In genomic region chrX:103508218-103508617, GRCm38 (mm10) we compare ENCODE assay signal across 23 mouse cellular contexts.
A peak's percentile ranks its signal among the peaks of the same experiment; 100 is the strongest.
DNase-seq lines count a peak whose midpoint lies in the region; ATAC-seq and TF ChIP-seq lines count a peak whose summit lies in the region.
"Had no signal": no experiment of that assay in that cellular context is flagged by ENCODE, and none has a peak within 500 bp of the region (broad histone marks: within the 10 kb centered on the region; RNA-seq: fewer than 3 reads in every experiment).

No protein-coding gene starts in this region.

- H3K27me3 ChIP-seq in intestine, embryonic 15.5 days (replicated peaks): no peaks in the 10 kb centered on the region
- H3K27me3 ChIP-seq in intestine, embryonic 16.5 days (replicated peaks; ENCODE audit: control insufficient read depth, insufficient read depth, low read length): no peaks in the 10 kb centered on the region
- no peaks in the 10 kb centered on the region for H3K27me3 ChIP-seq in small intestine, adult 2 months (ENCODE audit: control insufficient read depth, insufficient read depth, low read length)
- H3K27me3 ChIP-seq: forebrain, embryonic 13.5 days; hindbrain, embryonic 13.5 days had no signal

- H3K9me3 ChIP-seq in intestine, embryonic 15.5 days: no peaks in the 10 kb centered on the region
- H3K9me3 ChIP-seq in intestine, embryonic 16.5 days (ENCODE audit: control insufficient read depth, low read length): no peaks in the 10 kb centered on the region
- H3K9me3 ChIP-seq: forebrain, embryonic 10.5 days; forebrain, embryonic 13.5 days; hindbrain, embryonic 10.5 days; hindbrain, embryonic 13.5 days had no signal

- no peak overlapping the region for H3K4me3 ChIP-seq in intestine, embryonic 15.5 days (replicated peaks)
- no peak overlapping the region for H3K4me3 ChIP-seq in intestine, embryonic 16.5 days (ENCODE audit: low read length)
- H3K4me3 ChIP-seq in small intestine, adult 2 months (ENCODE audit: low read depth, low read length): no peak overlapping the region; the same call in 1 of the 2 replicates
- no peak overlapping the region for H3K4me3 ChIP-seq in gastrocnemius, adult 2 months
- H3K4me3 ChIP-seq: forebrain, embryonic 10.5 days; forebrain, embryonic 13.5 days; hindbrain, embryonic 10.5 days; hindbrain, embryonic 13.5 days had no signal

- no peak overlapping the region for H3K27ac ChIP-seq in intestine, embryonic 15.5 days
- H3K27ac ChIP-seq in intestine, embryonic 16.5 days (ENCODE audit: low read length): peak overlapping the region; percentile 68
- peak overlapping the region; percentile 79 for H3K27ac ChIP-seq in small intestine, adult 2 months (ENCODE audit: insufficient read depth, low read depth, low read length)
- H3K27ac ChIP-seq in gastrocnemius, adult 2 months: no peak overlapping the region
- H3K27ac ChIP-seq: forebrain, embryonic 10.5 days; forebrain, embryonic 13.5 days; hindbrain, embryonic 10.5 days; hindbrain, embryonic 13.5 days had no signal

- ATAC-seq in intestine, embryonic 15.5 days: peak; percentile 87
- peak; percentile 88 for ATAC-seq in intestine, embryonic 16.5 days
- ATAC-seq: CD4-positive, CD25-positive, alpha-beta regulatory T cell, adult 4 months; forebrain, embryonic 13.5 days; forebrain, embryonic 16.5 days; hindbrain, embryonic 16.5 days had no signal

- intact Hi-C loops in gastrocnemius, adult 2 months (cut with DNase I): no loop called here

- TF ChIP-seq POLR2A in small intestine, adult 2 months (IDR thresholded peaks at IDR 0.05; ENCODE audit: low read depth, low read length): no peak

- WGBS in intestine, embryonic 15.5 days: 82% methylated on average over 4 of the region's 4 CpGs
- 74% methylated on average over 4 of the region's 4 CpGs for WGBS in intestine, embryonic 16.5 days
- 31% methylated on average over 4 of the region's 4 CpGs for WGBS in small intestine, adult 2 months

- TF ChIP-seq CTCF in small intestine, adult 2 months (IDR thresholded peaks at IDR 0.05; ENCODE audit: extremely low read depth, insufficient read length, insufficient replicate concordance, low read depth, low read length): no peak
- TF ChIP-seq CTCF in gastrocnemius, adult 2 months (IDR thresholded peaks at IDR 0.05): no peak

- no peaks in the 10 kb centered on the region for H3K36me3 ChIP-seq in intestine, embryonic 15.5 days
- H3K36me3 ChIP-seq in intestine, embryonic 16.5 days (ENCODE audit: control insufficient read depth, insufficient read depth, low read length): peaks cover 2% of the 10 kb centered on the region; the same call in 1 of the 2 replicates
- peaks cover 2% of the 10 kb centered on the region; the same call in 1 of the 2 replicates for H3K36me3 ChIP-seq in small intestine, adult 2 months (ENCODE audit: control insufficient read depth, insufficient read depth, low read length)

- H3K4me1 ChIP-seq in intestine, embryonic 15.5 days (replicated peaks): no peaks in the 10 kb centered on the region
- no peaks in the 10 kb centered on the region for H3K4me1 ChIP-seq in intestine, embryonic 16.5 days (ENCODE audit: control insufficient read depth, insufficient read depth, low read length)
- H3K4me1 ChIP-seq in small intestine, adult 2 months (ENCODE audit: control insufficient read depth, insufficient read depth, insufficient read length, low read length): peaks cover 1% of the 10 kb centered on the region; the same call in 1 of the 2 replicates
- H3K4me1 ChIP-seq: forebrain, embryonic 13.5 days; hindbrain, embryonic 10.5 days; hindbrain, embryonic 13.5 days had no signal

- H3K4me2 ChIP-seq in intestine, embryonic 15.5 days (replicated peaks): no peak overlapping the region
- H3K4me2 ChIP-seq in intestine, embryonic 16.5 days (ENCODE audit: low read depth, low read length): no peak overlapping the region
- H3K4me2 ChIP-seq: forebrain, embryonic 13.5 days; heart, embryonic 11.5 days; hindbrain, embryonic 13.5 days had no signal

- DNase-seq in embryo, embryonic 10.5 days (ENCODE audit: low spot score): no peak
- no peak for DNase-seq in frontal cortex, postnatal 36 days (ENCODE audit: low spot score in 2 of 2)
- DNase-seq in gastrocnemius, adult 2 months: no peak
- DNase-seq: adrenal gland, adult 2 months; adrenal gland, postnatal 14 days; cerebellum, adult 11-12 months; cerebellum, adult 8-10 months; cerebellum, postnatal 10 days; cerebellum, postnatal 36 days; gastrocnemius, postnatal 10 days; gastrocnemius, postnatal 36 days; heart, postnatal 36 days had no signal

- H3K9ac ChIP-seq in intestine, embryonic 15.5 days: no peak overlapping the region
- H3K9ac ChIP-seq in intestine, embryonic 16.5 days (ENCODE audit: low read depth, low read length): no peak overlapping the region
- H3K9ac ChIP-seq: forebrain, embryonic 13.5 days; hindbrain, embryonic 13.5 days had no signal

Comparison
In these comparisons a context has a peak if more than half of its experiments do, and no peak if none do; other contexts are left out.
1. H3K27ac ChIP-seq: peak in intestine, embryonic 16.5 days (single experiment) and small intestine, adult 2 months (single experiment); none in intestine, embryonic 15.5 days (single experiment) and gastrocnemius, adult 2 months (single experiment).